Mouse (Mus musculus) limb, embryonic 13.5 days (tissue): ENCODE measurements around the gene Ngp. TPM values are rescaled to one million over a fixed set of nuclear protein-coding genes. Genes with fewer than 3 reads are reported as not detected.
A peak's percentile ranks its signal among the peaks of the same experiment; 100 is the strongest.
"Not testable (repeated sequence)": the region's sequence is repeated elsewhere in the genome, so short reads cannot be mapped to it uniquely, and the experiment has no call there.

ENCODE experiments used
- ATAC-seq: fragments of 200-750 bp; cut with Nextera tagmentation; 2 replicates; pipeline ENCODE4 v1.8.0; 2017; ENCODE audit warnings: low read depth, moderate number of reproducible peaks, moderate TSS enrichment; ENCODE audit not compliant: low FRiP score
- H3K27ac ChIP-seq: fragments of 300-500 bp; sonication (generic); 2 replicates; pipeline ENCODE4 v1.5.1; 2015; ENCODE audit warnings: inconsistent platforms, mild to moderate bottlenecking, moderate library complexity
- H3K27me3 ChIP-seq: fragments of 300-500 bp; sonication (generic); 2 replicates; pipeline ENCODE4 v1.6.1; 2015; ENCODE audit warnings: mild to moderate bottlenecking, inconsistent platforms
- H3K36me3 ChIP-seq: fragments of 300-500 bp; sonication (generic); 2 replicates; pipeline ENCODE4 v1.6.1; 2015; ENCODE audit warnings: inconsistent platforms, mild to moderate bottlenecking, moderate library complexity
- H3K4me1 ChIP-seq: fragments of 300-500 bp; sonication (generic); 2 replicates; pipeline ENCODE4 v1.6.1; 2015; ENCODE audit warnings: inconsistent platforms
- H3K4me2 ChIP-seq: fragments of 300-500 bp; sonication (generic); replicated peaks from 2 replicates; pipeline ENCODE4 v1.6.1; 2015; ENCODE audit warnings: inconsistent platforms, mild to moderate bottlenecking, moderate library complexity
- H3K4me3 ChIP-seq: fragments of 300-500 bp; sonication (generic); 2 replicates; pipeline ENCODE4 v1.5.1; 2015; ENCODE audit warnings: moderate library complexity, mild to moderate bottlenecking, inconsistent platforms
- H3K9ac ChIP-seq: fragments of 300-500 bp; sonication (generic); 2 replicates; pipeline ENCODE4 v1.6.1; 2015; ENCODE audit warnings: mild to moderate bottlenecking, inconsistent platforms
- H3K9me3 ChIP-seq: fragments of 300-500 bp; sonication (generic); 2 replicates; pipeline ENCODE4 v1.6.1; 2016; ENCODE audit warnings: inconsistent platforms
- WGBS: fragments of 180-500 bp; shearing (Covaris S2); methylation state at CpG from one replicate; pipeline ENCODE4 v1.1.7; 2015; 5-methylcytosine and 5-hydroxymethylcytosine counted together
- polyA plus RNA-seq: library from polyadenylated mRNA; unstranded; fragments of >200 nt; fragmentation: Nextera tagmentation; extraction: Ambion mirVana; gene quantifications from 2 replicates; pipeline ENCODE4 v1.2.1, GENCODE M21; 2015

Ngp gene
- polyA plus RNA-seq, 1 experiment from 2014 or later = 0.97 TPM

DNA sequence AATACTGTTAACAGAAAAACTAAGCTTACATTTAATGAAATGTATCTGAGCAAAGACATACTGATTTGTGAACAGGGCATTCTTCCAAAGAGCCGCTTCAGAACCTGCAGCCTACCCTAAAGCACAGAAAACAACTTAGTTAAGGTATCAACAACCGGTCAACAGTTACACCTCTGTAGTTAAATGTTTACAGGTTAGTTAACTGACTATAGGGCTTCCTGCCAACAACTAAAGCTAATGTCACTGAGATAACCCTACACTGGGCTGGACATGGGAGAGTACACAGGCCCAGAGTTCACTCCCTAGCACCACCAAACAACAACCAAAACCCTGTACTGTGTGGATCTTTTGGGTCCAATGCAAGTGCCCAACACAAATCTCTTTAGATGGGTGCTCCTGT is 16.8 kb upstream of the Ngp start:
- Histone ChIP-seq H3K9me3 (no peaks in the 10 kb centered on the region), H3K36me3 (peaks cover 42% of the 10 kb centered on the region), H3K4me2 (no peak overlapping the region), H3K4me3 (no peak overlapping the region), H3K27me3 (no peaks in the 10 kb centered on the region), H3K27ac (no peak overlapping the region), H3K9ac (no peak overlapping the region), H3K4me1 (peaks cover 12% of the 10 kb centered on the region)
- no peak for ATAC-seq
- 97% methylated on average over 2 of the region's 2 CpGs for WGBS

DNA sequence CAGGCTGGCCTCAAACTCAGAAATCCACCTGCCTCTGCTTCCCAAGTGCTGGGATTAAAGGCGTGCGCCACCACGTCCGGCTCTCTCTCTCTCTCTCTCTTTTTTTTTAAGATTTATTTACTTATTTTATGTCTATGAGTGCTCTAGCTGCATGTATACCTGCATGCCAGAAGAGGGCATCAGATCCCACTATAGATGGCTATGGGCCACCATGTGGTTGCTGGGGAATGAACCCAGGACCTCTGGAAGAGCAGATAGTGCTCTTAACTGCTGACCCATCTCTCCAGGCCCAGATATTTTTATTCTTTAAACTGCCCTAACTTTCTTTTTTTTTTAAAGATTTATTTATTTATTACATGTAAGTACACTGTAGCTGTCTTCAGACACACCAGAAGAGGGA is 16.3 kb upstream of the Ngp start:
- H3K9ac ChIP-seq, H3K27ac ChIP-seq, H3K4me2 ChIP-seq, ATAC-seq, H3K9me3 ChIP-seq, H3K4me3 ChIP-seq, H3K27me3 ChIP-seq: not testable (repeated sequence)
- Histone ChIP-seq H3K36me3 (peaks cover 37% of the 10 kb centered on the region), H3K4me1 (peaks cover 12% of the 10 kb centered on the region)
- WGBS = 89% methylated on average over 4 of the region's 4 CpGs

DNA sequence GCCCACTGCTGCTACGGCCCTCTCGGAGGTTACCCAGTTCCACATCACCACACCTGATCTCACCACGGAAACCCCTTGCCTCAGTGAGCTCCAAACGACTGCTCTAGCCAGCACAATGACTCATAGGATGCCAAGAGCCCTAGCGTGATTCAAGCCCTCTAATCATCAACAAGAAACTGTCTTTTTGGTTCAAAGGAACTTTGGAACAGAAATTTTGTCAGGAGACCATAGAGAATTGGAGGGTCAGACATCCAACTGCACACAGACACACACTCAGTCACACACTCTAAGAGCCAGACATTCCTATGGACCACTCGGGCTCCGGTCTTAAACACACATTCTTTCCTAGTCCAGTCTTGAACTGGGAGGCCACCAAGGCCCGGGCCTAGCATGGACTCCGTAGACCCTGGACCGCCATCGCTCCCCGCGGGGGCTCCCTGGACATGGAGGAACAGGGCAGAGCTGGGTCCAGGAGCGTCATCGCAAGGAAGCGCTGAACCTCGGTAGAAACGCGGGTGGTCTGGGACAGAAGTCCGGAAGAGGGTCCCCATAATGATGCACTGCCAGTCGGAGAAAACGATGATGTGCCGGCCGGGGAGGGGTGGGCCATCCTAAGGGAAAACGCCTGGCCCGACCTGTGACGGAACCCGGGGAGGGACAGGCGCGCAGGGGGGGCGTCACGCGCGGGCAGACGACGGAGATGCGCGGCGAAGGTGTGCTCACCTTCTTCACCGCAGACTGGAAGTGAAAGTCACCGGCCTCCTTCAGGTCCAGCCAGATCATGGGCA is 12.0 kb upstream of the Ngp start:
- Histone ChIP-seq H3K4me2 (peak overlapping the region; percentile 92), H3K27ac (peak overlapping the region; percentile 69), H3K36me3 (peaks cover 14% of the 10 kb centered on the region), H3K4me1 (peaks cover 12% of the 10 kb centered on the region), H3K27me3 (no peaks in the 10 kb centered on the region), H3K9ac (peak overlapping the region; percentile 89), H3K9me3 (no peaks in the 10 kb centered on the region), H3K4me3 (peak overlapping the region; percentile 78)
- 2% methylated on average over 41 of the region's 41 CpGs for WGBS
- peak; percentile 70 for ATAC-seq

GRCm38 (mm10) chr9:110408099-110408773 is 11.3 kb upstream of the Ngp start, which contains the start of gene Ptpn23:
Gene Ptpn23 (minus strand): TSS chr9:110408213.
- under 1% methylated on average over 39 of the region's 39 CpGs for WGBS
- peaks cover 12% of the 10 kb centered on the region for H3K4me1 ChIP-seq

DNA sequence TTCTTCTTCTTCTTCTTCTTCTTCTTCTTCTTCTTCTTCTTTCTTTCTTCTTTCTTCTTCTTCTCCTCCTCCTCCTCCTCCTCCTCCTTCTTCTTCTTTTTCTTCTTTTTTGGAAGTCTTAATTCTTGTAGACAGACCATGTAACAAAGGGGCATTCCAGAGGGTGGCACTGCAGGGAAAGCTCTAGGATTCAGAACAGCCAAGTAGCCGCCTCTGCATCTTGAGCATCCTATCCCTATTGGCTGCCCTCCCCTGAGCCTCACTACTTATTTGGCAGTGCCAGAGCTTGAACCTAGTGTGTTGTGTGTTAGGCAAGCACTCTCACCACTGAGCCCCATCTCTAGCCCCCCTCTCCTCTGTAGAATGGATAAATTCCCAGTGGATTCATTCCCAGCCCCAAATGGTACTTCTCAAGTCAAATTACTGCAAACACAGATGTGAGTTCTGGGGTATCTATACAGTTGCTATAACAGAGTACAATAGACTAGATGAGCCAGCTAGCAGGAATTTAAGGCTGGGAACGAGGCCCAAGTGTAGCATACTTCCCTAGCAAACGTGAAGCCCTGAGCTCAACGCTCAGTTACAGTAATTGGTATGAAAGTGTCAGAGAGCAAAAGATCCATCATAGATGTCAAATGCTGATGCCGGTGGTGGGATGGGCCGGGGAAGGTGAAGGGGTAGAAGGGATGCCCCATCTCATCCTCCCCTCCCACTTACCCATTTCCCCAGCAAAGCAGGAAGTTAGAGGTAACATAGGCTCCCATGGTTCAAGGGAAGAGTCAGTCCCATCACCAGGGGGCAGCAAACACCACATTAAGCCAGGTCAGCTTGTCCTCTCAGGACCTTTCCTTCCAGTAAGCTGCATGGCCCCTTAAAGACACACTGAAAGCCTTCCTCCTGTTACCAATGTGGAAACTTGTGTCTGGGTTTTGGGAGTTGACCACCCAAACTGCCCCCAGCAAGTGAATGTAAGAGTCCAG is 8.3 kb upstream of the Ngp start:
- Histone ChIP-seq H3K4me1 (peaks cover 8% of the 10 kb centered on the region), H3K4me2 (no peak overlapping the region), H3K9ac (no peak overlapping the region), H3K9me3 (no peaks in the 10 kb centered on the region), H3K36me3 (no peaks in the 10 kb centered on the region), H3K4me3 (no peak overlapping the region), H3K27me3 (no peaks in the 10 kb centered on the region), H3K27ac (no peak overlapping the region)
- no peak for ATAC-seq
- WGBS = 37% methylated on average over 6 of the region's 6 CpGs

More at GRCm38 (mm10) chr9:110408099-110408773, 11.3 kb upstream of the Ngp start, which contains the start of gene Ptpn23:
- H3K4me3 ChIP-seq = peak within 1 kb of the TSS; percentile 78
- peak within 1 kb of the TSS; percentile 89 for H3K9ac ChIP-seq
- ATAC-seq = peak; percentile 97
- peaks cover 11% of the 10 kb centered on the region; the same call in 1 of the 2 replicates for H3K36me3 ChIP-seq
- H3K4me2 ChIP-seq = peak within 1 kb of the TSS; percentile 92
- H3K27ac ChIP-seq = peak within 1 kb of the TSS; percentile 69
- H3K27me3 ChIP-seq = no peaks in the 10 kb centered on the region
- no peaks in the 10 kb centered on the region for H3K9me3 ChIP-seq

- Histone ChIP-seq H3K27me3 (no peaks in the 10 kb centered on the region), H3K9ac (no peak overlapping the region), H3K4me2 (no peak overlapping the region), H3K9me3 (no peaks in the 10 kb centered on the region), H3K36me3 (no peaks in the 10 kb centered on the region), H3K4me3 (no peak overlapping the region), H3K27ac (no peak overlapping the region), H3K4me1 (no peaks in the 10 kb centered on the region; the same call in 1 of the 2 replicates)
- 84% methylated on average over 7 of the region's 7 CpGs for WGBS
- no peak for ATAC-seq
Observed at GRCm38 (mm10) chr9:110412926-110413325, 6.6 kb upstream of the Ngp start.

DNA sequence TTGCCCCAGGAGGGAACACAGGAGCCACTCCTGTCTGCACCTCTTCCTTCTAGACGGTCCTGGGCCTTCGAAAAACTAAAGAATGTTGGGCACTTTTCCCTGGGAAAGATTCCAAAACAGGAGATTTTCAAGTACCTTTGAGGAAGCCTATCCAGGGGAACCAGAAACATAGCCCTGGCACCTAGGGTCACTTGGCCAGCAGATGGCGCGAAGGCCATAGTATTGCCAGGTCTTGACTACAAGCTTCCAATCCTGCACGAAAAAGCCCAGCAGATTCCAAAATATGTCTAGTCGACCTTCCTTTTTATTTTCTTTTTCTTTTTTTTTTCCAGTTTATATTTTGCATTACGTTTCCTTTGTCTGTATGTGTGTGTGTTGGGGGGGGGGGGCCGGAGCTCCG is 5.8 kb upstream of the Ngp start:
- Histone ChIP-seq H3K9me3 (no peaks in the 10 kb centered on the region), H3K4me3 (no peak overlapping the region), H3K27me3 (no peaks in the 10 kb centered on the region), H3K4me2 (no peak overlapping the region), H3K9ac (no peak overlapping the region), H3K27ac (no peak overlapping the region), H3K4me1 (no peaks in the 10 kb centered on the region; the same call in 1 of the 2 replicates), H3K36me3 (no peaks in the 10 kb centered on the region)
- no peak for ATAC-seq
- WGBS = 52% methylated on average over 9 of the region's 9 CpGs

GRCm38 (mm10) chr9:110431241-110431640 is 11.7 kb downstream of the Ngp start:
- Histone ChIP-seq H3K9ac (no peak overlapping the region), H3K4me3 (no peak overlapping the region), H3K9me3 (no peaks in the 10 kb centered on the region), H3K27ac (no peak overlapping the region), H3K36me3 (peaks cover 87% of the 10 kb centered on the region), H3K4me1 (no peaks in the 10 kb centered on the region), H3K4me2 (no peak overlapping the region), H3K27me3 (no peaks in the 10 kb centered on the region)
- 90% methylated on average over 8 of the region's 8 CpGs for WGBS
- ATAC-seq = no peak

DNA sequence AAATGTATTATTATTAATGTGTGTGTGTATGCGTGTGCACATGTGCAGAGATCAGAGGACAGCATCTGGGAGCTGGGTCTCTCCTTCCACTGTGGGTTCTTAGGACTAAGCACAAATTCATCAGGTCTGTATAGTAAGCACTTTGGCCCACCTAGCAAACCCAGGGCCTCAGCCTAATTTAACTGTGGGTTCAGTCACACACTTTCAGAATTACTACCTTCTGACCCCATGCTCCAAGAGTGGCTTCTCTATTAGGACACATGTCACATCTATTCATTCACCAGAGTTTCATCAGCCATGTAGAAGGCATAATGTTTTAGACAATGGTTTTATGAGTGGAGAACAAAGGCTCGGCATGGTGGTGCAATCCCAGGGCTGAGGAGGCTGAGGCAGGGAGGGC is 13.5 kb downstream of the Ngp start:
- Histone ChIP-seq H3K36me3 (peaks cover 82% of the 10 kb centered on the region), H3K4me3 (no peak overlapping the region), H3K27ac (no peak overlapping the region), H3K27me3 (no peaks in the 10 kb centered on the region), H3K4me2 (no peak overlapping the region), H3K9ac (no peak overlapping the region), H3K4me1 (no peaks in the 10 kb centered on the region), H3K9me3 (no peaks in the 10 kb centered on the region)
- no peak for ATAC-seq
- 91% methylated on average over 2 of the region's 2 CpGs for WGBS

- Histone ChIP-seq H3K27ac (no peak overlapping the region), H3K36me3 (peaks cover 66% of the 10 kb centered on the region), H3K4me1 (no peaks in the 10 kb centered on the region), H3K9ac (no peak overlapping the region), H3K9me3 (no peaks in the 10 kb centered on the region), H3K4me2 (no peak overlapping the region), H3K27me3 (no peaks in the 10 kb centered on the region), H3K4me3 (no peak overlapping the region)
- no peak for ATAC-seq
- WGBS = 94% methylated on average over 11 of the region's 11 CpGs
Observed at GRCm38 (mm10) chr9:110436041-110436440, 16.5 kb downstream of the Ngp start.

GRCm38 (mm10) chr9:110440049-110440448 is 20.5 kb downstream of the Ngp start:
- no peaks in the 10 kb centered on the region for H3K4me1 ChIP-seq
- no peak overlapping the region for H3K9ac ChIP-seq
- WGBS = 68% methylated on average over 3 of the region's 5 CpGs
- no peaks in the 10 kb centered on the region for H3K9me3 ChIP-seq
- peaks cover 48% of the 10 kb centered on the region for H3K36me3 ChIP-seq
- H3K4me2 ChIP-seq = no peak overlapping the region
- H3K27me3 ChIP-seq = no peaks in the 10 kb centered on the region
- no peak overlapping the region for H3K4me3 ChIP-seq
- no peak for ATAC-seq
- no peak overlapping the region for H3K27ac ChIP-seq
